Mouse (Mus musculus): ENCODE results near the gene Rpl31.
A peak's percentile ranks its signal among the peaks of the same experiment; 100 is the strongest.

The Rpl31 gene

DNA sequence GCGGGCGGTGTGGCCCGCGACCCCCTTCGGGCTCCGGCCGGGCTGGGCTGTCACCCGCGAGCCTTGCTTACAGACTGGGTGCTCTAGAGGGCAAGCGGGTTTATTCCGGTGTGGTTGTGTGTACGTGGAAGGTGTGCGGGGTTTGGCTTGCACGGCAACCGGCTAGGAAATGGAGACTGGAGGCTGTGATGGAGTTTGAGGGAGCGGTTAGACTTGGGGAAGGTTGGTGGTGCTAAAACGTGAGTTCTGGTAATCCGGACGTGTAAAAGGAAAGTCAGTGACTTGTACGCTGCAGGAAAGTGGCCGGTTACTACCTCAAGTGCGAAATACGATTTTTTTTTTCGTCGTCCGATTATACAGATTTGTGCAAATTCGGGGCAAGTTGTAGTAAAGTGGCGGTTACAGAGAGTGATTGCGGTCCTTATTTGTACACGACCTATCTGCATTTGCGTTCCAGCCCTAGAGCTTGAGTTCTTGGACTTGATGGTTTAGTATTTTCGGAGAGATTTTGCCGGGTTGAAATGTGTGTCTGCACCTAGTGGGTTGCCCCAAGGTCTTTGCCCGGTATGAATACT, 712 bp downstream of the Rpl31 start:
- peak; percentile 28 to 30 for DNase-seq

DNA sequence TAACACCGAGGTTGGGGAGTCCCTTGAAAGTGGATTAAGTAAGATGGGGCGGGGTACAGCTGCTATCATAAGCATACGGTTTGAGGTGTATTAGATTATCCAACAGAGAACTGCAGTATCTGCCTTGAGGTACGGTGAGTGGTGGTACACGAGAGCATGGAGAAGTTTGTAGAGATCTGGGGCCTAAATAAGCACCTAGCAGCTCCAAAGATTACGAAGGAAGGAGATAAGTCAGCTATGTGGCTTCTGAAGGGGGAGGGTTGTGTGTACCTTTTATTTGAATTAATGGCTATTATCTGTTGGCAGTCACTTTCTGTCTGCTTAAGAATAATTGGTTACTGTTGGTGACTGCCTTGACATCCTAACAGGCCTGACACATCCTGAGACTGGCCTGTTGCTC, 2.8 kb downstream of the Rpl31 start:
- no peak for DNase-seq

DNA sequence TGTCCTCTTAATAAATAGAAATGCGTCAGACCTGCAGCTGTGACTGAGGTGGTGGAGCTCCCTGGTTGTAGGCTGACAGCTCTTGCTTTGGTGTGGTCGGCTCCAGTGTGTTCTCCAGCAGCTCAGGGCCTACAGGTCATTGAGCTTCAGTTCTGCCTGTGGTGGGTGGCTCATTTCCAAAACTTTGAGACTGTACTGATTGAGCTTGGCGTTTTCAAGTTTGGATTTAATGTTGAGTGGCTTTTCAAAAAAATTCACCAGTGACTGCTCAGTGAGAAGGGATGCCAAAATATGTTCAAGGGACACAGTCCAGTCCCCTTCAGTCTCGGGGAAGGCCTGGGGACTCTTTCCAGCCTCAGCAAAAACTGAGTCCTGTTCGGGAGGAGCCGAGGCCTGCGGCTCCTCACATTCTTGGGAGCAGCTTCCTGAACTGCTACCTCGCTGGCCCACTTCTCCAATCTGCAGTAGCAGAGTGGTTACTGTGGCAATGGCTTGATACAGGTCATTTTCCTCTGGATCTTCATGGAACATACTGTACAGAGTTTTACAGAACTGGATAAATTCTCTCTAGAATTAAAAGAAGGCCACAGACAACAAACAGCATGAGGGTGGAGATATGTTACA, 4.7 kb downstream of the Rpl31 start:
- no peak for DNase-seq

DNA sequence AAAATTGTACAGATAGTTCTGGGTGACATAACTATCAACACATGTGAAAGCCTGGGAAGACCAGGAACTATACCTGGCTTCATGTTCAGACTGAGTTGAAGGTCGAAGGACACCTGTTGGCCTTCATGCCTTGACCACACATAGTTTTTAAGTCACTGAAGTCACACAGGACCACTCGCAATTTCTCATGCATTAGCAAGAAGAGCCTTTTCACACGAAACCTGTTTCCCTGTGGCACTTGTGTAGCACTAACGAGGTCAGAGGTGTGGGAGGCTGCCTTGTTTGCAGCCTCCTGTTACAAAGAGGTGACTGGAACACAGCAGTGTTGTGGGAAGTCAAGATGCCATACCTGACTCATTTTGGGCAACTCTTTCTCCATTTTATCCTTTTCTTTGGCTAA, 5.7 kb downstream of the Rpl31 start:
- DNase-seq, result no peak

DNA sequence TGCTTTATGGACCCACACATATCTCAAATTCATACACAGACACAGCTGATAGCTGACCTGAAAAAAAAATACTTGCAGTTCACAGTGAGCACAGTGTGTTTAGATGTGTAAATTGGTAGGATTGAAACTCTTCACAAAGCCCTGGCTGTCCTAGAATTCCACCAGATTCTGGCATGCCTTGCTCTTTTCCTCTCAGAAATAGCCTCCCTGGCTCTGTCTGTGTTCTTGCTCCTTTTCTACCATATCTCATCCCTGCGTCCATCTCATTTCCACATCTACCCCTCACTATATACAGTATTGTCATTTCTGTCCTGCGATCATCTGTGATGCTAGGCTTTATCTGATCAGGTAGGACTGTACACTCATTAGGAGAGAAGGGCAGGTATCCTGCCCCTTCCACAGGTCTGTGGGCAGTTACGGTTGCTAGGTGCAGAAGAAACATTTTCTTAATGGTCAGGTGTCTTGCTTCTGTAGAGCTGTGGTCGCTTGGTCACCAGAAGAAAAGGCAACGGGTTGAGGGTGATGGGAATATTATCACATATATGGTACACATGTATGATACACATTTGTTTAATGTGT, 6.7 kb downstream of the Rpl31 start:
- no peak for DNase-seq

DNA sequence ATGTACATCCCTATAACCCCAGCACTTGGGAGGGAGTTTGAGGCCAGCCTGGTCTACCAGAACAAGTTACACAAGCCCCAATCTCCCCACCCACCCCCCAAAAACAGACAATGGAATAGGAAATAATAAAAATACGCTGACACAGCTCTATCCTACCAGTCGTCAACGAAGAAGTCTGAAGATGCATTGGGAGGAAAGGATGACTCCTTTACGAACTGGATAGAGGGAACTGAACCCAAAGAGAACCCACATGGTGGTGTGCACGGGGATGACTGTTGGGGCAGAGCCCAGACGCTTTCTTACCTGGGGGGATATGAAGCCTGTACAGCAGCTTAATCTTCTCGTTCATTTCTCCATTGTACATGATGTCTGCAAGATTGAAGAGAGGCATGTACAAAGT, 8.5 kb downstream of the Rpl31 start:
- no peak for DNase-seq

DNA sequence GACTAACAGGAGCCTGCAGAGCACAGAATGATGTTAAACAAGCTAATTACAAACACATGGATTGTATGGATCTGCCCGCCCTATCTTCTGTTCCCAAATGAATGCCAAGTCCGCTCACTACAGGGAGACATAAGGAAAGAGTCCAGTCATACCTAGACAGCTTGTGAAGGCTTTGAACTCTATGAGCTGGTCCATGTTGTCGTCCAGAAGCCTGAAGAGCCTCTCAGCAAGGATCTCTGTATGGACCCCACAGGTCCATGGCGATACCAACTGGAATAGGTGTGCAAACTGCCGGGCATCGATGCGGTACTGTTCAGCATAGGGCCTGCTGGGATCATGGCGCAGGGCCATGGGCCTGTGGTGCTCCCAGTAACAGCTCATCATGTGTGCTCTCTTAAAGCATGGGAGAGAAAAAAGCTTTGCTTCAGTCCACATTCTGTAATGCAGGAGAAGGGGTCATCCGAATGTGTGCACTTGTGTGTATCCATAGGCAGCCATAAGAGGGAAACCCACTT, 9.1 kb downstream of the Rpl31 start:
- no peak for DNase-seq

DNA sequence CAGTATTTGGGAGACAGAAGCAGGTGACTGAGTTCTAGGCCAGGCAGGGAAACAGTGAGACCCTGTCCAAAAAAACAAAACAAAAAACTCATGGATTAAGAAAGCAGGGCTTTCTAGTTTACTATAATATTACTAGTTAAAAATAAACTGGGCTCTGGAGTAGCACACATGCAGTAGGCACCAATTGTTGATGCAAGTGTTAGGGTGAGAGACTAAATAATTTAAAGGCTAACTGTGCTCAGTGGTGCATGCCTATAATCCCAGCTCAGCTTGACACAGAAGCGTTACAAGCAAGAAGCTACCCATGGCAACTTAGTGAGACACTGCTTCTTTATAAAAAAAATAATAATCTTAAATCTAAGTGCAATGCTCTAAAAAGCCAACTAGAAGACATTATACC, 10.9 kb downstream of the Rpl31 start:
- no peak for DNase-seq

DNA sequence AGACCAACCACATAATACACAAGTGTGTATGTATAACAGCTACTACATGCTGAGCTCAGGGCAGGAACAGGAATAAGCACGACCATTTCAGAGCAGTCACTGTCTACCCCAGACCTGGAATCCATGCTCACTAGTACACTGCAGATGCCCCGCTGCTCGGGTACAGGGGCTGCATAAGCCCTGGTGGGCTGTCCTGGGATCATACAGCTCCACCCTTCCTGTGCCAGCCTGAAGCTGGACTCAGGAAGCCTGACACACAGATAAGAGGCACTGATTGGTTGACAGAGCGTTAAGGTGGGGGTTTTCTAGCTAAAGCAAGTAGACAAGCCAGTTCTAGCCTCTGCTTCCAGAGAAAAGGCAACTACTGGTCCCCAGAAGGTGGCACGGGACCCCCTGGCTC, 11.4 kb downstream of the Rpl31 start:
- no peak for DNase-seq

DNA sequence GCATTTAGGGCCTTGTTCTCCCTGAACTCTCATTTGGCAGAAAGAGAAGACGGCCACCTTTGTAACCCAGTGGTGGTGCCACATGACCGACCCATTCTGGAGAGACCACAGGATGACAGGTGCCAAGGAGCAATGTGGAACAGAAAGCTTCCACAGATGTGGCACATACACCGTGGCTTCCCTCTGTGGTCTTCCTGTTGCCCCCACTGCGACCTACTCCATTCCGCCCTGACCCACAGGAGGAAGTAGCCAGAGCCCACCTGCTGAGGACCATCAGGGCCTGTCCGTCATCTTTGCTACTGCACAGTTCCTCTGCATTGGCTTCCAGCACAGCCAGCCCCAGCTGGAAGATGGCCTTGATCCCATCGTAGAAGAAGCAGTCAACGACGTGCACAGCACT, 13.4 kb downstream of the Rpl31 start:
- DNase-seq, result no peak

DNA sequence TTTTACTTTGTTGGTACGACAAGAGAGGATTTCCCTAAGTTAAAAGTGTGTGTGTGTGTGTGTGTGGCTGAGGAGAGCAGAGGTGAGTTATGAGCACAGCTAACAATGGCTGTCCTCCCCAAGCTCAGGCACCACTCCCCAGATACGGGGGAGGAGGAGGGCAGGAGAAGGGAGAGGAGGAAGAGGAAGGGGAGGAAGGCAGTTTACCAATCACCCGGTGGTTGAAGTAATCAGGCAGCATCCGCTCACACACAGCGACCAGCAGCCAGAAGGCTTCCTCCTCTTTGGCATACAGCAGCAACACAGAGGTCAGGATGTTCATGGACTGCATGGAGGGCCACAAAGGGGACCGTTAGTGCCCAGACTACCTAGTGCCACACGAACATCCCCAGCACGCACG, 17.3 kb downstream of the Rpl31 start:
- DNase-seq, result no peak

DNA sequence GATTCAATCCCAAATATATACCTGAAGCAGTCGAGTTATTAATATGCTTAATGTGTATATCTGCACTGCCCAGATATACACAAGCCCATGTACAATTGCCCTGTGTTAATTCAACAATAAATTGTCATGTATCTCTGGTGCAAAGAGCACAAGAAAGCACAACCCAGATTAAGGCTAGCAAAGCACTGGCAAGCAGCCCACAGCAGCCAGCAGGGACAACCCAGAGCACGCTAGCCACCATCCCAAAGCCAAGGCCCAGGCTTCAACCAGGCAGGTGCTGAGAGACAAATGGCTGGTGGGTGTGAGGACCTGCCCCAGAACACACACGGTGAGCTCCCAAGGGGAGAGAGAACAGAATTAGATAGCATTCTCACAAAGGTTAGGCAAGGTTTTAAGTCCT, 18.8 kb downstream of the Rpl31 start:
- no peak for DNase-seq

DNA sequence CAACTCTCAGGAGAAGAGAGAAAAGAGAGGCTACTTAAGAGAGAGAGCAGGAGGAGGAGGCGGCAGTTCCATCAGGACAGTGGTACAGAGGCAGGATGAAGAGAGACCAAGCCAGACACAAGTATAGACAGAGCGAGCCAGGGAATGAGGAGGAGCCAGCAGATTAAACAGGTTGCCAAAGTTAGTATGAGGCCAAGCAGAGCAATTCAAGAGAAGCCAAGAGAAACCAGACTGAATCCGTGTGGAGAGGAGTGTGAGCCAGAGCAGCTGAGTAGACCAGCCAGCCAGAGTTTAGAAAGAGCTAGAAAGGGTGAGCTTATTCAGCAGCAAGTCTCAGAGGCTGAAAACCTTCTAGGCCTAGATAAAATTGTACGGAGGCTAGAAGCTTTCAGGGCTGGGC, 19.9 kb downstream of the Rpl31 start:
- no peak for DNase-seq

DNA sequence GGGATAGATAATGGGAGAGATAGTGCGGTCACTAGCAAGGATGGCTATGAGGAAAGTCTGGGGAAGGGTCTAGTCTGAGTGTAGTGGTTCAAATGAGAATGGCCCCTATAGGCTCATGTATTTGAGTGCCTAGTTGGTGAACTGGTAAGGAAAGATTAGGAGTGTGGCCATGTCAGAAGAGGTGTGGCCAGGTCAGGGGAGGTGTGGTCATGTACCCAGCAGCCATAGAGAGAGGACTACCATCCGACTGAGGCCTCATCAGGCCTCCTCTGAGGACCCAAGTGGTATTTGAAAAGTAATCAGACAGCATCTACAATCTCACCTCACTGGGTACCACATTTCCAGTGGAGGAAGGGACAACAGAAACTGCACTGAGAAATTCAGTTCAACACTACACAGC, 20.5 kb downstream of the Rpl31 start:
- DNase-seq, result no peak

DNA sequence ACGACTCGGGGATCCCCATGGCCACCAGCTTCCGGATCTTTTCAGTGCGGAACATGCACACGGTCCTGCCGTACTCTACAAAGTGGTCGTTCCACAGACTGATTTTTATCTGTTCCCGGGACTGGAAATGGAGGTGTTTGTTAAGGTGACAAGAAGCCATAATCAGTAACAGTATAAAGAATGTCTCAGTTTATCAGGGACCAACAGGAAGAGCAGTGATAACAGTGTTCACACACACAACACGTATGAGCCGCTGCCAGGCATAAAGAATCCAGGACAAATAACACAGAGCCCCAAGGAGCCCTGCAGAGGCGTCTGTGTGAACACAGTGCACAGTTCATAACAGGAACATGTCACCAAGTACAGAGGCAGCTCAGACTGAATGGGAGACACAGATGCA, 21.7 kb downstream of the Rpl31 start:
- DNase-seq, result no peak

DNA sequence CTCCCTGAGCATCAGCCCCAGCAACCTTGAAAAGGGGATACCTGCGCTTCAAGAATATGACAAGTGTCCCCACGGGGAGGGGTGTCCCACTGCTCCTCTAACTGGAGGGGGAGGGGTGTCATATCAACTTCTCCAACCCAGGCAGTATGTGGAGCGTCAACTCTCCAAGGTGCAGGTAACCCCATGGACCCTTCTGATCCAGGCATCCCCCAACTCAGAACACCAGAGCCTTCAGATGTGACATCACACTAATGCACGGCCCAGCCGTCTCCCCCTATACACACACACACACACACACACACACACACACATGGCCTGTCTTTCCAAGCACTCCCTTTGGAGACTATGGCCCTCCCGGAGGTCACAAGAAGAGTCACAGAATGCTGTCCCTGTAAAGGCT, 24.0 kb downstream of the Rpl31 start:
- no peak for DNase-seq

DNA sequence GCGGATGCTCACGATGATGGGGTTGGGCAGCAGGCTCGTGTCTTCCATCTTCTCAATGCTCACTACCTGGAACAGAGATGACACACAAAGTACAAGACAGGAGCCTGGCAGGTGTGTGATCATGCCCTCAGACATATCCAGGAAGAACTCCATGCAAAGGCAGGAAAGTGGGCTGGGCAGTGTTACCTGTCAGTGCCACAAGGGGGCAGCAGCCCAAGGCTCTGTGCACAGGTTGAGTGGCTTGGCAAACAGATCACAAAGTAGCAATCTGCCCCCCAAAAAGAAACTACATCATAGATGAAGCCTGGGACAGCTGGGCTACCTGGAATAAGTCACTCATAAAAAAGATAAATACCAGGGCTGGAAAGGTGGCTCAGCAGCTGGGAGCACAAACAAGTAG, 24.5 kb downstream of the Rpl31 start:
- peak; percentile 77 to 79 for DNase-seq

DNA sequence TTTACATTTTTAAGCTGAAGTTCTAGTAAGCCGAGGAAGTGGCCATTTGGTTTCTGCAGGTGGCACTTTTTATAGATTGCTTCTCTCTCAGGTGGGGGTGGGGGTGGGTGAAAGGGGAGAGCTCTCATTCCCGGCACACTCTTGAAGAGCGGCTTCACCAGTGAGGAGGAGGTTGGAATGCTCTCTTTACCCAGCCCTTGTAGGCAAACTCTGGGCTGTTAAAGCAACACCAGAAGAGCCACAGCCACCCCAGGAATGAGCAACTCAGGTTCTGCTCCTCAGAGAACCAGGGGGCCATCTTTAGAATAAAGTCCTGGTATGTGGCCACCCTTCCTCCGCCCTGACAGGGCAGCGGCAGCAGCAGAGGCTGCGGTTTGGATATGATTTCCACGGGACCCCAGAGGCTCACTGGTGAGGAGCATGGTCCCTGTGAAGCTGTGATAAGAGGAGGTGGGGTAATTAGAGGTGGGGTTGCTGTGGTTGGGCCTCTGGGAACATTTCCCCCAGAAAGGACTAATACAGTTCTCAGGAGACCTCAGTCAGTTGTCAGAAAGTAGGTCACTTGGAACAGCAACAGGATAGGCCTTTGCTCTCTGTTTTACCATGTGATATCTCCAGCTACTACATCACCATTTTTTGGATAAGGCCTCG, 25.7 kb downstream of the Rpl31 start:
- DNase-seq, result no peak

DNA sequence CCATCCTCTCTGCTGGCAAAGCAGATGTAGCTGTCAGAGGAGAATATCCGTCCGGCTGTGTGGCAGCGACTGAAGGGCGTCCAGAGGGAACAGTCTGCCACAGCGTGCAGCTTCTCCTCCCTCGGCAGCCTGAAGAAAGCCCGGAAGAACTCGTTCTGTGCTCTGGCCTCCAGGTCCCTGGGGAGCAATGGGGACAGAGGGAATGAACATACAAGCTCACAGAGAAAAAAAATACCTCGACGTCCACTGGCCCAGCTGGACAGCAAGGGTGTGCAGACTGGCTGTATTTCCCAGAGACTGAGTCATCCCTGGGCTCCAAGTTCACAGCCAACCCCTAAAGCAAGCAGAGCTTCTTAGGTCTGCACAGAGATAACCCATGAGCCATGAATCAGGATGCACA, 26.5 kb downstream of the Rpl31 start:
- no peak for DNase-seq

DNA sequence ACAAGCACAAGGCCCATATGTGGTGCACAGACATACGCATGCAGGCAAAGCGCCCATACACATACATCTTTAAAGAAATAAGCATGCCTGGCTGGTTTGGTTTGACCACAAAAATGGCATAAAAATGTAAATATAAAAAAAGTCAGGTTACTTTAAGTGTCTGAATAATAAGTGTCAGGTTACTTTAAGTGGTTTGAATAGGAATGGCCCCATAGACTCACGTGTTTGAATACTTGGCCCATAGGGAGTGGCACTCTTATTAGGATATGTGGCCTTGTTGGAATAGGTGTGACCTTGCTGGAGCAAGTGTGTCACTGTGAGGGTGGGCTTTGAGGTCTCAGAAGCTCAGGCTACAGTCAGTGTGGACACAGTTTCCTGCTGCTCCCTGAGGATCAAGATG, 27.0 kb downstream of the Rpl31 start:
- no peak for DNase-seq

DNA sequence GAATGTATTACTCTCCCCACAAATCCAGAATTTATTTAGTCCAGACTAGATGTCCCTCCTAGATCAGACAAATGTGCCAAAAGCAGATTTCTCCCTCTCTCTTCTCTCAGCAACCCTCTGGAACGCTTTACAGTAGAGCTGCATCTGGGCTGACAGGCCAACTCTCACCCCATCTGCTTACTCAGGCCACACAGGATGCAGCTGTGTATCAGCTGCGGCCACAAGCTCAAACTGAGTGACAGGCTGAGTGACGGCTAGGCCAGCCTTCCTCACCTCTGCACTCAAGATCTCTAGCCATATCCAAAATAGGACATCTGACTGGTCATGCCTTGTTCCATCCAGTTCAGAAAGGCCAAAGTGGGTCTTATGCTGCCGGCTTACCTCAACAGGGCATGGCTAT, 28.7 kb downstream of the Rpl31 start:
- no peak for DNase-seq

DNA sequence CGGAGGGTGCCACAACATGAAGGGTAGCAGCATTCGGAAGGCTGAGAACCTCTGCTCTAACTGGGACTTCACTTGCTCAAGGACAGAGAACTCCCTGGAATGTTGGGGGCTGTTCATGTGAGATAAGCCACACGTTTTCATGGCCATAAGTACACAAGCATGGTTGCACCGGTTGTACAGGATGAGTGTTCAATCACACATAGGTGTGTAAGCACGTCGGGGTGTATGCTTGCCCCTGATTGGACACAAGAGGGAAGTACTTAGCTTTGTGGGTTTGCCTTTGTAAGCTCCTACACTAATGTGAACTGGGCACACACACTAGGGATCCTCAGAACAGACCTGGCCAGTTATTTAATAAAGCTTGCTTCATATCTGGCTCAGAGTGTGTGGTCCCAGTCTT, 30.6 kb downstream of the Rpl31 start:
- no peak for DNase-seq

DNA sequence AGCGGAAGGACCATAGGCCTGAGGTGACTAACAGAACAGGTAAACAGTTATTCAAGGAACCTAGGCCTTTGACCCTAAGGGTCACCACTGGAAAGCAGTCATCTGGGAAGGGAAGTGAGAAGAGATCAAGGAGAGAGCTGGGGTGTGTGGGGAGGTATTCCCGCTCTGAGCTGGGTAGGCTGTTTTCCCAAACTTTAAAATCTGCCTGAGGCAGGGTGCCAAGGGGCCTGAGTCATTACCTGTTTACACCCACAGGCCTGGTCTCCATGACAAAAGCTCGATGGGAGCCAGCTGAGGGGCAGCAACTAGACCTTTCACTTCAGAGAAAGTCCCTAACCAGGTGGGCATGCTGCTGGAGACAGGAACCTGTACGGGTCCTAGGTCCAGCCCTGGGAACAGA, 31.6 kb downstream of the Rpl31 start:
- no peak for DNase-seq

DNA sequence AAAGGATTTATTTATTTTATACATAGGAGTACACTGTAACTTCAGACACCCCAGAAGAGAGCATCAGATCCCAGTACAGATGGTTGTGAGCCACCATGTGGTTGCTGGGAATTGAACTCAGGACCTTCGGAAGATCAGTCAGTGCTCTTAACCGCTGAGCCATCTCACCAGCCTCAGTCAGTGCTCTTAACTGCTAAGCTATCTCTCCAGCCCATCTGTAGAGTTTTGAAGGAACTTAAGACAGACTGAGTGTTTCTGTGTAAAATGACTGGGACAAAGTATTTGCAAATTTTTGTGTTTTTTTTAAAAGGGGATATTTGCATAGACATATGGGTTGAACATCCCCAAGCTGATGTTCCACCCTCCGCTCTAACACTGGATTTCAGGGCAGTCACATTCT, 32.5 kb downstream of the Rpl31 start:
- no peak for DNase-seq
